Mouse (Mus musculus): ENCODE measurements around the gene Gimap5.

The Gimap5 gene

DNA sequence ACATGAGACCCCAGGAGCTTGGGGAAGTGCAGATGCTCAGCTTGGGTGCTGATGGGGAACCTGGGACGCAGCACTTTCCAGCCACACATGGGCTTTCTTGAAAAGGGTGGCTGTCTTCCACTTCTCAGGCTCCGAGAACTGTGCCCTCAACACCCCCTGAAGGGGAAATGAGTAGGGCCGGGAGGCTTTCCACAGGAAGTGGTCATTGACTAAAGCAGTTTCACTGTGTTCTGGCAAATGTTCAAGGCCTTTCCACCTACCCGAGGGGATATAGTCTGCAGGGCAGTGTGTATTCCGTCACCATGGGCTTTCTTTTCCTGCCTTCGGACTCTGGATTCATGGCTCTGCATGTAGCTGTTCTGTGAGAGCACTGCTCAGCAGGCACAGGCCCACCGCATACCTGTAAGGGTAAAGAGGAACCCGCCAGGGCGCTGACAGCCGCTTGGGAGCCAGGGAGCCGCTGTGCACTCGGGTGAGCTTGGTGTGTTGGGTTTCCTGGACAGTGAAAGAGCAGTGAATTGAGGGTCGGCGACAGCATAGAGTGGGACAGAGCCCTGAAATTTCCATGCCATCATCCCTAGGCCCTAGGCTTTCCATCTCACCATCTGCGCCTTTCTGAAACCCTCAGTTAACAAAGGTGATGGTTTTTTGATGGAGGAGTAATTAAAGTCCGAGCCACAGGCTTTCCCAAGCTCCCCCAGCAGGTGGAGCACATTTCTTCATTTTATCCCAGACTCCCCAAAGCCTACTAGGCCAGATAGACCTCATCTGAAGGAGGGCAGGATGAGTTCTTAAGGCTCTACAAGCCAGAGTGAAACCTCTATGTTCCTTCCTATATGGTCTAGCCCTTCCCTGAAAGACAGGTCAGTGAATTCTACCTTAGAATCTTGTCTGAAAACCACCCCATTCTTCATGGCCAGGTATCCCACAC, at the start of gene Gimap5:
Gene Gimap5 (plus strand): TSS at position 239 of the 931 bp plus-strand sequence.
- no peak for DNase-seq (ENCODE audit: low read depth, low spot score)

- no peak for DNase-seq (ENCODE audit: low read depth, low spot score)
Measured at GRCm38 (mm10) chr6:48696830-48697554, 49.0 kb upstream of the Gimap5 start.

DNA sequence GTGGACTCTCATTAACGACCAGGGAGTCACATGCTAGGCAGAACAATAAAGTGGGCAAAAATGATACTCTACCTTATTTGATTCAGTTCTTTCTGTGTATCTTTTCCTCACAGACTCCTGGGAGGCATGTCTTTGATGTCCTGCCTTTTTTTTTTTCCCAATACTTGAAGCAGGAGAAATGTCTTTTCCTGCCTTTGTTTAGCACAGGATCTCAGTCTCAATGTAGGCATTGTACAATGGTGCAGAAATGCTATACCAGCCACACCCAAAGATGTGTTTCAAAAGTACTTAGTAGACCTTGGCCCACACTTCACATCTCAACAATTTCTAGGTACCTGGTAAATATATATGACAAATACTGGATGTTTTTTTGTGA, 48.5 kb upstream of the Gimap5 start:
- no peak for DNase-seq (ENCODE audit: low read depth, low spot score)

GRCm38 (mm10) chr6:48698066-48698856, 47.7 kb upstream of the Gimap5 start:
- no peak for DNase-seq (ENCODE audit: low read depth, low spot score)

DNA sequence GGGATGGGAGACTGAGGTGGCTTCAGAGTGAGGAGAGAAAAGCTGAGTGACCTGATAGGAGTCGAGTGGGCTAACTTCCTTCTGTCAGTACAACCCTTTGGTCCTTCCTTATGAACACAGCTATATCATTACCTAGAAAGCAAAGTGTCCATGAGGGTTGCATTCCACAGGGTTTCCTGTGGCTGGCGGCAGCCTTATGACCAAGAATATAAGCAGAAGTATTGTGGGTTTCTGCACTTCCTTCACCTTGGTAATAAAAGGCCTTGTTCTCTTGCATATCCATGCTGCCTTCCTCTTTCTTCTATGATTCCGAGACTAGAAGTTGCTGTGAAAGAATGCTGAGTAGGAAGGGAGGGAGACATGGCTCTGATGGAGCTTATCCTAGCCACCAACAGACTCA, 47.1 kb upstream of the Gimap5 start:
- no peak for DNase-seq (ENCODE audit: low read depth, low spot score)

GRCm38 (mm10) chr6:48700251-48701075, 45.5 kb upstream of the Gimap5 start:
- no peak for DNase-seq (ENCODE audit: low read depth, low spot score)

- no peak for DNase-seq (ENCODE audit: low read depth, low spot score)
Measured at GRCm38 (mm10) chr6:48702146-48702545, 43.9 kb upstream of the Gimap5 start.

DNA sequence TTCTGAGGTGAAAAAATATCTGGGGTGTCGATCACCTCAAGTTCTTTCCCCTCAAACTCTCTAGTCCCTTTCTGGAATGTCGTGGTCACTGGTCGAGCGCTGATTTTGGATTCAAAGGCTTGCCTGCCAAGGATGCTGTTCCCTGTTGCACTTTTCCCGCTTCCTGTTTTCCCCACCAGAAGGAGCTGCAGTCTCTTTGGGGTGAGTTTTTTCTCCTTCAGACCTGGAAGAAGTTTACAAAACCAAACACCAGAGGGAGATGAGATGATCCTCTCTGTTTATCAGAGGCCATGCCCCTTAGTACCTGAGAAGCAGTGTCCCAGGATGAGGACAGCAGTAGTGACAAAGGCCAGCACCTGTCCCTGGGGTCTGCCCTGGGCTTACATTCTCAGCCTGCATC, 43.4 kb upstream of the Gimap5 start:
- no peak for DNase-seq (ENCODE audit: low read depth, low spot score)

- DNase-seq (ENCODE audit: low read depth, low spot score) = no peak
Measured at GRCm38 (mm10) chr6:48704146-48704545, 41.9 kb upstream of the Gimap5 start.

- no peak for DNase-seq (ENCODE audit: low read depth, low spot score)
Measured at GRCm38 (mm10) chr6:48706130-48706529, 39.9 kb upstream of the Gimap5 start.

- no peak for DNase-seq (ENCODE audit: low read depth, low spot score)
Measured at GRCm38 (mm10) chr6:48718455-48718854, 27.5 kb upstream of the Gimap5 start, which contains the start of the genes Gm28053 and Gimap7. Gene Gm28053, plus strand, starts transcription at chr6:48718607. Gene Gimap7, plus strand, starts transcription at chr6:48718621.

DNA sequence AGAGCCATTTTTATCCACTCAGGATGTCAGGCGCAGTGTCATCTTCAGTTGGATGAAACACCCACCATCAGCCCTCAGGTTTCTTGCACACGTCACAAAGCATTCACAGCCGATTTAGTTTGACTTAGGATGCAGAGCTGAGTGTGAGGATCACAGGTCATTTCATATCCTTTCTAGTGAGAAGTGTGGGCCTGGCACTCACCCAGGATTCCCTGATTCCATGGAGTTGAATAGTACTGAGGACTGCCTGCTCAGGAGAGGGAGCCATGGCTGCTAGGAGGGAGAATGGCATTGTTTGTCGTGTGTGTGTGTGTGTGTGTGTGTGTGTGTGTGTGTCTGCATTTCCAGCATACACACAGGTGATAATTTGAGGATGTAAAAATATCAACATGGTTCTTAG, 25.7 kb upstream of the Gimap5 start:
- no peak for DNase-seq (ENCODE audit: low read depth, low spot score)

GRCm38 (mm10) chr6:48723468-48723867, 22.5 kb upstream of the Gimap5 start:
- no peak for DNase-seq (ENCODE audit: low read depth, low spot score)

DNA sequence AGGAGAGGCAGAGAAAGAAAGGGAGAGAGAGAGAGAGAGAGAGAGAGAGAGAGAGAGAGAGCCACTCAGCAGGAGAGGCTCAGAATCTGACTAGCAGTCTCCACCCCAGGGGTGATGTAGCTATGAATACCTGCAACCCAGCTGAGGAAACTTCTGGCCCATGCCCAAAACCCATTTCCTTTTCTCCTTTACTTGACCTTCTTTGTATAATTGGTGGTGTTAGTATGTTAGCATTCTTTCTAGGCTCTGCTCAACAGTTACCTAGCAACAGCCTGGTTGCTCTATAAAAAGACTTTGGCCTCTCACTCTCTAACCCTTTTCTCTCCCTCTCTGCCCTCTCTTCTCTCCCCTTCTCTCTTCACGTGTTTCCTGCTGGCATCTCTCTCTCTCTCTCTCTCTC, 20.5 kb upstream of the Gimap5 start:
- no peak for DNase-seq (ENCODE audit: low read depth, low spot score)

- DNase-seq (ENCODE audit: low read depth, low spot score) = no peak
Measured at GRCm38 (mm10) chr6:48727761-48728160, 18.2 kb upstream of the Gimap5 start.

DNA sequence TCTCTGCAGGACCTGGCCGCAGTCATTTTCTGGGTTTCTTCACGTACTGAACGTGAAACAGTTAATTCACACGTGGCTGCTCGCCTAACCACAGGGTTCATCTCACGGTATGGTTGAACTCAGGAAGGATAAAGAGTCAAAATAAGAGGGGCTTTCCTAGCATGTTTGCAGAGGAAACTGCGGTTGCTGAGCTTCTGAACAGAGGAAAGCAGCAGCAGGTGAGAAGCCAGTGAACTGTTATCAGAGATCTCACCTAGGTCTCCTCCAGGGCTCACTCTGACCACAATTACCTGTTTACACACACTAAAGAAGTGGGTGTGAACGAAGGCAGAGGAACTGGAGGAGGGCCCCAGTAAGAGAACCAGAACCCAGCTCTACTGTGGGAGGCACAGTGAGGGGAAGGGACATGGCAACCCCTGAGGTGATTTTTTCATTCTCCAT, 13.1 kb upstream of the Gimap5 start:
- DNase-seq (ENCODE audit: low read depth, low spot score) = no peak

GRCm38 (mm10) chr6:48733660-48734059, 12.3 kb upstream of the Gimap5 start:
- no peak for DNase-seq (ENCODE audit: low read depth, low spot score)

DNA sequence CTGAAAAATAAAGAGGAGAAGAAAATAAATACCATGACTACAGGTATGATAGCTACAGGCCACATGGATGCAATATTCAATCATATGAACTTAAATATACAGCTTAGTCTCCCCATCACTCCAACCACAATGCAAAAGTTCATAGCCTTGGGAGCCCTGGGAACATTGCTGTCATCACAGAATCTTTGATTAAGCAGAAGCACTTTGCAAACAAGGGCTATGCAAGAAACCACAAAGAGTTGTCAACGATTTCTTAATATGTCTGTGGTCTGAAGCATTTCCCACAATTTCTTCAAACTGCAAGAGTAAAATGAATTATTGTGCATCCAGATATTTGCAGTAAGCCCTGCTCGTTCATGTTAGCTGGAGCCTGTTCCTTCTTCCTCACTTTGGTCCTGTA, 8.9 kb upstream of the Gimap5 start:
- no peak for DNase-seq (ENCODE audit: low read depth, low spot score)

DNA sequence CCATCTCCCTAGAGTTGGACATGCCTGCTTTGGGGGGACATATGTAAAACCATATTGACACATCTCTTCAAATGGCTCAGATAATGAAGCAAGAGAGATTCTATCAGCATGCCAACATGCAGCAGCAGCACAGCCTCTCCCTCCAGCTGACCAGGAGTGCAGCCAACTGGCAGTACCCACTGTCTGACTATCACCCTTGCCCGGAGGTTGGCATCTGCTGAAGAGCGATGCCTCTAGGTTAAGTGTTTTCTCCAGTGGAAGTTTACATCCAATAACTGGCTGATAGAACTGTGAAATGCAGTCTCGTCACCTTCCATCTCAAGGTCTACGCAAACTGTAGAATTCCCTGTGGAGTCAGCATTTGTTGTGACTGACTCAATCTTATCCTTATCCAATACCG, 8.3 kb upstream of the Gimap5 start:
- DNase-seq (ENCODE audit: low read depth, low spot score) = no peak

DNA sequence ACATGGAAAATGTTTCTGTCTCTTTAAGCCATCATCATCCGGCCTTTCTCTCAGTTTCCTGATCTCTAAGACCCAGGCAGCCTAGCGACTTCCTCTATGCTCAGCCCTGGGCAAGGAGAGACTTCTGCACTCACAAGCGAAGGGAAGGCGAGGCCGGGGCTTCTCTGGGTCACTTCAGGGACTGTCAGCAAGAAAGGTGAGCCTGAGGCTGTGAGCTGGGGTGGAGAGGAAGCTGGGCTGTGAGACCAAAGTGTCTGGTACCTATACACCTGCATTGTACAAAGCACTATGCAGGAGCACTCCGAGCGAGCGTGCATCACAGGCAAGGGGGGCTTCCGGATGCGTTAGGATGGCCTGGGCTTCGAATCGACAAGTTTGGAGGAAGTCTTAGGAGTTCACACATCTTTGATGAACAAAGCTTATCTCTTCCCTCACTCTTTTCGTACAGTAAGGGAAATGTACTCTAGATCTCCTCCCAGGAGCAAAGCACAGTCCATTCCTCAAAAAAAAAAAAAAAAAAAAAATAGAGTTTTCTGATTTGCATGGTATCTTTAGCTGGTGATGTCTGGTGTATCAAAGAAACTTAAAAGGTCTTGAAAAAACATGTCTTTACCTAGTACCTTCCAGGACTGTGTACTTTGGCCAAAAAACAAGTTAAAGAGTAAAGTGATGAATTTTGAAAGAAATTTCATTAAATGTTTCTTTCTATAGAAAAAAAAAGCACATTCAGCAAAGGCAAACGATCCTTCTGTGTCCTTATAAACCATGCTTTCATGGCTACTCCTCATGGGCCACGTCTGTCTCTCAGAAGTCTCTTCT, 6.8 kb upstream of the Gimap5 start, which contains the start of gene Gimap1:
Gene Gimap1 (plus strand): TSS at position 94 of the 819 bp plus-strand sequence.
- DNase-seq (ENCODE audit: low read depth, low spot score) = no peak

Data from forelimb bud, embryonic 11.5 days (tissue).